Mouse (Mus musculus) neural tube, embryonic 14.5 days (tissue): ENCODE data around the gene Tbc1d30. TPM values are rescaled to one million over a fixed set of nuclear protein-coding genes. Genes with fewer than 3 reads are reported as not detected.
A peak's percentile ranks its signal among the peaks of the same experiment; 100 is the strongest.

Source experiments
- ATAC-seq: fragments of 200-750 bp; cut with Nextera tagmentation; 2 replicates; pipeline ENCODE4 v1.8.0; 2017; ENCODE audit warnings: low read depth, mild to moderate bottlenecking, moderate TSS enrichment, moderate library complexity
- H3K27ac ChIP-seq: fragments of 300-500 bp; sonication (generic); 2 replicates; pipeline ENCODE4 v1.5.1; 2014; ENCODE audit warnings: low read depth, mild to moderate bottlenecking, control low read depth, low read length, moderate library complexity, mixed read lengths
- H3K27me3 ChIP-seq: fragments of 300-500 bp; sonication (generic); 2 replicates; pipeline ENCODE4 v1.6.1; 2014; ENCODE audit warnings: low read length; ENCODE audit not compliant: control insufficient read depth, insufficient read depth
- H3K36me3 ChIP-seq: fragments of 300-500 bp; sonication (generic); 2 replicates; pipeline ENCODE4 v1.6.1; 2014; ENCODE audit warnings: low read length, mixed read lengths; ENCODE audit not compliant: control insufficient read depth, insufficient read depth
- H3K4me1 ChIP-seq: fragments of 300-500 bp; sonication (generic); 2 replicates; pipeline ENCODE4 v1.6.1; 2014; ENCODE audit warnings: low read length; ENCODE audit not compliant: control insufficient read depth, insufficient read depth
- H3K4me2 ChIP-seq: fragments of 300-500 bp; sonication (generic); 2 replicates; pipeline ENCODE4 v1.6.1; 2014; ENCODE audit warnings: mild to moderate bottlenecking, low read depth, low read length, control low read depth
- H3K4me3 ChIP-seq: fragments of 300-500 bp; sonication (generic); 2 replicates; pipeline ENCODE4 v1.5.1; 2014; ENCODE audit warnings: low read depth, low read length, control low read depth, mixed read lengths
- H3K9ac ChIP-seq: fragments of 300-500 bp; sonication (generic); replicated peaks from 2 replicates; pipeline ENCODE4 v1.6.1; 2014; ENCODE audit warnings: low read depth, mild to moderate bottlenecking, control low read depth, low read length, mixed read lengths
- H3K9me3 ChIP-seq: fragments of 300-500 bp; sonication (generic); 2 replicates; pipeline ENCODE4 v1.6.1; 2016; ENCODE audit warnings: low read length; ENCODE audit not compliant: control insufficient read depth
- WGBS: fragments of 180-500 bp; shearing (Covaris S2); extraction: QIAGEN DNeasy Blood & Tissue Kit; methylation state at CpG from one replicate; pipeline ENCODE4 v1.1.7; 2014; 5-methylcytosine and 5-hydroxymethylcytosine counted together
- polyA plus RNA-seq: library from polyadenylated mRNA; unstranded; fragments of >200 nt; fragmentation: Nextera tagmentation; extraction: Ambion mirVana; gene quantifications from 2 replicates; pipeline ENCODE4 v1.2.1, GENCODE M21; 2014

Tbc1d30 gene
- 27.2 and 31.4 TPM in 2 replicates for polyA plus RNA-seq

DNA sequence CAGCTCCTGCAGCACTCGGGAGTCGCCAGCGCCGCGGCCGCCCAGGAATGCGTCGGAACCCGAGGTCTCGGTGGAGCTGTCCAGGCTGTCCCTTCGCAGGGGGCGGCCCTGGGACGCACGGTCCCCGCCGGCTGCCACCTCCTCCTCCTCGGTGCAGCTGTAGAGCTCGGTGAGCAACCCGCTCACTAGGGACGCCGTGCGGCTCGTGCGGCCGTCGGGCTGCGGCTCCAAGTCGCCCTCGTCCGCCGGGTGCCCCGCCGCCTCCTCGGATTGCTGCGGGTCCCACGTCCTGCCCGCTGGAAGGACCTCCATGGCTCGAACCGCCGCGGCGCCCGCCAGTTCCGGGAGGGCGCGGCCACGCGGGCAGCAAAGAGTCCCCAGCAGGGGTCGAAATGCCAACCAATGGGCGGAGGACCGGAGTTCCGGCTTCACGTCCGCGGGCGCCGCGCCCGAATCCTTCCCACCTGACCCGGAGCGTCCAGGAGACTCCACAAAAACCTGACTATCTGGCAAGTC is at the start of gene Tbc1d30:
TSS of gene Tbc1d30 (minus strand) at position 213 of the 516 bp plus-strand sequence.
- peak; percentile 58; the same call in 1 of the 2 replicates for ATAC-seq
- Histone ChIP-seq H3K27ac (no peak within 1 kb of the TSS), H3K4me1 (peaks cover 10% of the 10 kb centered on the region; the same call in 1 of the 2 replicates), H3K4me2 (peak within 1 kb of the TSS; percentile 84), H3K27me3 (peaks cover 15% of the 10 kb centered on the region), H3K9ac (peak within 1 kb of the TSS; percentile 17; the same call in 1 of the 2 replicates), H3K4me3 (peak within 1 kb of the TSS; percentile 31), H3K9me3 (no peaks in the 10 kb centered on the region), H3K36me3 (no peaks in the 10 kb centered on the region)
- under 1% methylated on average over 60 of the region's 61 CpGs for WGBS

- Histone ChIP-seq H3K4me2 (no peak overlapping the region), H3K27me3 (no peaks in the 10 kb centered on the region), H3K36me3 (peaks cover 22% of the 10 kb centered on the region), H3K27ac (no peak overlapping the region), H3K4me1 (no peaks in the 10 kb centered on the region), H3K9ac (no peak overlapping the region), H3K4me3 (no peak overlapping the region), H3K9me3 (no peaks in the 10 kb centered on the region)
- ATAC-seq: no peak
- 92% methylated on average over 7 of the region's 7 CpGs for WGBS
Observed at GRCm38 (mm10) chr10:121398599-121398998, 47.5 kb upstream of the Tbc1d30 start.

DNA sequence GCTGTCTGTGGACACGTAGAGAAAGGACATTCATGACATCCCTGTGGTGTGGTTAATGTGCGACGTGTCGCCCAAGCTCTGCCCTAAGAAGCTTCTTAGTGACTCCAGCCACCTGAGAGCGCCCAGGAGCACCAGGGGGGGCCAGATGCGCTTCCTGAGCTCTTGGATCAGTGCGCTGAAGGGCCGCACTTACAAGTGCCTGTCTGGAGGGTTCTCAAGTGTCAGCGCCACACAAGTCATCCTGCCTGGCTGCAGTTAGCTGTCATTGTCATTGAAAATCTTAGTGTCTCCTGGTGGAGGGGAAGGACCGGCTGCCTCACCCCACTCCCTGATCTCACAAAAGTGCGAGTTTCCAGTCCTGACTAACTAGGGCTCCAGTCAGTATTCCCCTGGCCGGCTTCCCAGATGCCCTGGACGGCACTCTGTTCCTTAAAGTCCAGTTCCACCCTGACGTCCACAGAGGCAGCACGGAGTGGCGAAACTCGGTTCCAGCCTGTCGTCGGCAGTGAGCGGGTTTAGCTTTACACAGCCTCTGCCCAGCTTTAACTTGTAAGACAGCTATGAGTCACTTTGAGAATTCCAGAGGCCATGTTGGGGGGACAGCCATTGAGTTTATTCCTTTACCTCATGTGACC is 44.6 kb upstream of the Tbc1d30 start:
- no peaks in the 10 kb centered on the region for H3K9me3 ChIP-seq
- 87% methylated on average over 20 of the region's 20 CpGs for WGBS
- no peak overlapping the region for H3K4me3 ChIP-seq
- no peak overlapping the region for H3K9ac ChIP-seq
- H3K4me1 ChIP-seq: no peaks in the 10 kb centered on the region
- H3K27ac ChIP-seq: no peak overlapping the region
- no peak overlapping the region for H3K4me2 ChIP-seq
- no peak for ATAC-seq
- peaks cover 47% of the 10 kb centered on the region for H3K36me3 ChIP-seq
- no peaks in the 10 kb centered on the region for H3K27me3 ChIP-seq

GRCm38 (mm10) chr10:121394789-121395325 is 43.8 kb upstream of the Tbc1d30 start:
- H3K9ac ChIP-seq: no peak overlapping the region
- WGBS: 91% methylated on average over 18 of the region's 18 CpGs
- H3K4me1 ChIP-seq: no peaks in the 10 kb centered on the region
- no peak overlapping the region for H3K27ac ChIP-seq
- H3K36me3 ChIP-seq: peaks cover 52% of the 10 kb centered on the region
- no peak overlapping the region for H3K4me2 ChIP-seq
- no peak overlapping the region for H3K4me3 ChIP-seq
- ATAC-seq: no peak
- no peaks in the 10 kb centered on the region for H3K9me3 ChIP-seq
- H3K27me3 ChIP-seq: no peaks in the 10 kb centered on the region

- 74% methylated on average over 6 of the region's 6 CpGs for WGBS
Observed at GRCm38 (mm10) chr10:121394270-121394669, 43.2 kb upstream of the Tbc1d30 start.

DNA sequence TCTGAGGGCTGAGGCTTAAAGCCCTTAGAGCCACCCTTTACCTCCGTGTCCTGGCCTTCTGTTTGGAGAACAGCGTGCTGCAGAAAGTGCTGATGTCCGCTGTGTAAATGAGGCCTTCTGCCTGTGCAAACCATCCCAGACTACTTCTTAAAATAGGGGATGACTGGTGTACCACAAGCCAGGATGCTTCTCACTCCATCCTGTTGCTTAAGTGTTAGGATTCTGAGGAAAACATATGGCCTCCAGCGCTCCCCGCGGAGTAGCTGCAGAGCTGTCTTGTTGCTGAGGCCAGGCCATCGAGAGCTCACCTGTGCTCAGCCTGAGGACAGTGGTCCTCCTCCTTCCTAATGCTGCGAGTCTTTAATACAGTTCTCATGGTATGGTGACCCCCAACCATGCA is 40.8 kb upstream of the Tbc1d30 start:
- Histone ChIP-seq H3K27me3 (no peaks in the 10 kb centered on the region), H3K36me3 (peaks cover 67% of the 10 kb centered on the region), H3K4me3 (no peak overlapping the region), H3K9ac (no peak overlapping the region), H3K9me3 (no peaks in the 10 kb centered on the region), H3K27ac (no peak overlapping the region), H3K4me2 (no peak overlapping the region), H3K4me1 (no peaks in the 10 kb centered on the region)
- 97% methylated on average over 8 of the region's 8 CpGs for WGBS
- ATAC-seq: no peak

More at GRCm38 (mm10) chr10:121394270-121394669, 43.2 kb upstream of the Tbc1d30 start:
- no peaks in the 10 kb centered on the region for H3K4me1 ChIP-seq
- no peak for ATAC-seq
- no peak overlapping the region for H3K27ac ChIP-seq
- H3K36me3 ChIP-seq: peaks cover 52% of the 10 kb centered on the region
- no peaks in the 10 kb centered on the region for H3K27me3 ChIP-seq
- H3K9ac ChIP-seq: no peak overlapping the region
- H3K4me2 ChIP-seq: no peak overlapping the region
- H3K9me3 ChIP-seq: no peaks in the 10 kb centered on the region
- no peak overlapping the region for H3K4me3 ChIP-seq

GRCm38 (mm10) chr10:121390602-121391001 is 39.5 kb upstream of the Tbc1d30 start:
- Histone ChIP-seq H3K9ac (no peak overlapping the region), H3K4me1 (no peaks in the 10 kb centered on the region), H3K4me2 (no peak overlapping the region), H3K27ac (no peak overlapping the region), H3K9me3 (no peaks in the 10 kb centered on the region), H3K27me3 (no peaks in the 10 kb centered on the region), H3K36me3 (peaks cover 60% of the 10 kb centered on the region), H3K4me3 (no peak overlapping the region)
- ATAC-seq: no peak
- 89% methylated on average over 10 of the region's 10 CpGs for WGBS

DNA sequence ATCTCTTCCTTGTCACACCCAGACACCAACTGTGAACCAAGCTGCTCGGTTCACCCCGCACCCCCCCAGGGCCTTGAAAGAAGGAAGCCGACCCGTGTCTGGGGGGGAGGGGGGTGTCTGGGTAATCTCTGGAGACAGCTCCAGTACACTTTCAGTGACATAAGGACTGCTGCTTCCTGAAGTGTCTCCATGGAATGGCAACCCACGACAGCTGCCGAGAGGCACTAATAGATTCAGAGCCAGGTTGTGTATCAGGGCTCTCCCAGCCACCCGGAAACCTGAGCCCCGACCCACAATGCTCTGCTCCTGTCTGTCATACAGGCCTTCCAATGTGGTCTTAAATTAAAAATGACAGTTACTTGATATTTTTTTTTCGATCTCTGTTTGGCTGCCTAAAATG is 35.3 kb upstream of the Tbc1d30 start:
- Histone ChIP-seq H3K4me2 (no peak overlapping the region), H3K27ac (no peak overlapping the region), H3K27me3 (no peaks in the 10 kb centered on the region), H3K4me1 (no peaks in the 10 kb centered on the region), H3K36me3 (peaks cover 52% of the 10 kb centered on the region), H3K9me3 (no peaks in the 10 kb centered on the region), H3K9ac (no peak overlapping the region), H3K4me3 (no peak overlapping the region)
- 58% methylated on average over 9 of the region's 9 CpGs for WGBS
- no peak for ATAC-seq

- Histone ChIP-seq H3K27me3 (no peaks in the 10 kb centered on the region), H3K4me2 (no peak overlapping the region), H3K4me3 (no peak overlapping the region), H3K27ac (no peak overlapping the region), H3K36me3 (peaks cover 52% of the 10 kb centered on the region), H3K9ac (no peak overlapping the region), H3K4me1 (no peaks in the 10 kb centered on the region), H3K9me3 (no peaks in the 10 kb centered on the region)
- ATAC-seq: no peak
- 96% methylated on average over 6 of the region's 6 CpGs for WGBS
Observed at GRCm38 (mm10) chr10:121385695-121386094, 34.6 kb upstream of the Tbc1d30 start.
